ENCODE assay signal across 8 mouse cellular contexts in the genomic region with DNA sequence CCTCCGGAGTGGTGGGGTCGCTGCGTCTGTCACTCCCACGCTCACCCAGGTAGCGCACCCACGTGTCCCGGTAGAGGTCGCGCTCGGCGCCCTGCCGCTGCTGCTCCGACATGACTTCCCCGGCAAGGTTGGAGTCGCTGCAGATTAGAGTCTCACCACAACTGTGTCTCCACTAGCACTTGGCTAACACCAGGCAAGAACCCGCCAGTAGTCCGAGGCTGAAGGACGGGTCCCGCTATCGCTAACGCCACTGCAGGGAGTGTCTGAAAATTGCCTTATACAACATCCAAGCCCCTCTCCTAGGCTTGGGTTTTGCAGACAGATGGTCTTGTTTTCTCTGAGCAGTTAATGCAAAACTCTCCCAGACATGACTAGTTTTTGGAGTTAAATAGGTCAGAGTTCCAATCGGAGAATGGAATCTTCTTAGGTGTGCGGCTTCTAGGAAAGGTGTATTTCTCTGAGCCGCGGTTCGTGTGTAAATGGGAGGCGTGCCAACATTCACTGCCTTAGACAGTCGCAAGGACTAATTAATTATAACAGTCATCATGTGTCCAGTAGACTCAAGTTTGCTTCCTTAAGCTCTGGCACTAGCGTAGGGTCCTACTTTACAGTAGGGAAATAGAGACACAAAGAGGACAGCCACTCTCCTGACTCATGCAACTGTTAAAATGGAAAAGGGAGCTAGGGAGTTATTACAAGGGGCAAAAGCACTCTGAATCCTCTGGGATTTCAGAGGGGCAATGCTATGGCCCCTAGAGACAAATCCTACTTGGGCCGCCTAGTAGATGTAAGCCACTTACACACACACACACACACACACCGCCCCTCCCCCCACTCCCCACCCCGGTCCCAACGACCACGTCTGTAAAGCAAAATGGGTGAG. TPM values are rescaled to one million over a fixed set of nuclear protein-coding genes. Genes with fewer than 3 reads are reported as not detected.
A peak's percentile ranks its signal among the peaks of the same experiment; 100 is the strongest.
DNase-seq lines count a peak whose midpoint lies in the region; ATAC-seq and TF ChIP-seq lines count a peak whose summit lies in the region.

A gene (minus strand): TSS at position 275 of the 883 bp plus-strand sequence.

- no peak for ATAC-seq in limb, embryonic 14.5 days (ENCODE audit: low FRiP score, low read depth)
- ATAC-seq in midbrain, embryonic 14.5 days (ENCODE audit: low FRiP score, low TSS enrichment): no peak

- peak within 1 kb of the TSS; percentile 63 for H3K9ac ChIP-seq in limb, embryonic 14.5 days (ENCODE audit: low read depth, low read length, severe bottlenecking)
- H3K9ac ChIP-seq in midbrain, embryonic 14.5 days (replicated peaks; ENCODE audit: low read length): peak within 1 kb of the TSS; percentile 49

- no peaks in the 10 kb centered on the region for H3K27me3 ChIP-seq in kidney, adult 2 months (replicated peaks; ENCODE audit: control insufficient read depth, insufficient read depth, low read length)
- no peaks in the 10 kb centered on the region for H3K27me3 ChIP-seq in limb, embryonic 14.5 days (ENCODE audit: control insufficient read depth, insufficient read depth, low read length)
- no peaks in the 10 kb centered on the region for H3K27me3 ChIP-seq in midbrain, embryonic 14.5 days (ENCODE audit: control insufficient read depth, insufficient read depth, low read length)

- H3K4me1 ChIP-seq in kidney, adult 2 months (ENCODE audit: control insufficient read depth, insufficient read depth, low read length): peaks cover 10% of the 10 kb centered on the region
- peaks cover 16% of the 10 kb centered on the region for H3K4me1 ChIP-seq in limb, embryonic 14.5 days (ENCODE audit: control insufficient read depth, insufficient read depth, low read length)
- peaks cover 18% of the 10 kb centered on the region for H3K4me1 ChIP-seq in midbrain, embryonic 14.5 days (ENCODE audit: control insufficient read depth, insufficient read depth, low read length)

- no peaks in the 10 kb centered on the region for H3K9me3 ChIP-seq in limb, embryonic 14.5 days (ENCODE audit: control insufficient read depth, low read length)
- H3K9me3 ChIP-seq in midbrain, embryonic 14.5 days (ENCODE audit: control insufficient read depth, low read length): no peaks in the 10 kb centered on the region

- TF ChIP-seq CTCF in kidney, adult 2 months (conservative IDR thresholded peaks at IDR 0.05; ENCODE audit: insufficient read depth, insufficient read length, low read depth, low read length): no peak

- TF ChIP-seq POLR2A in kidney, adult 2 months (IDR thresholded peaks at IDR 0.05; ENCODE audit: low read depth, low read length): peak; percentile 6
- no peak for TF ChIP-seq POLR2A in limb, embryonic 14.5 days (IDR thresholded peaks at IDR 0.05; ENCODE audit: borderline replicate concordance, extremely low read depth, insufficient read depth, insufficient read length)

- H3K36me3 ChIP-seq in kidney, adult 2 months (ENCODE audit: control insufficient read depth, insufficient read depth, low read length): peaks cover 3% of the 10 kb centered on the region; the same call in 1 of the 2 replicates
- H3K36me3 ChIP-seq in limb, embryonic 14.5 days (ENCODE audit: control insufficient read depth, insufficient read depth, low read length): no peaks in the 10 kb centered on the region
- H3K36me3 ChIP-seq in midbrain, embryonic 14.5 days (ENCODE audit: control insufficient read depth, insufficient read depth, low read length): peaks cover 4% of the 10 kb centered on the region; the same call in 1 of the 2 replicates

- peak within 1 kb of the TSS; percentile 62 for H3K4me3 ChIP-seq in kidney, adult 2 months (ENCODE audit: insufficient read depth, low read depth, low read length)
- peak within 1 kb of the TSS; percentile 53 for H3K4me3 ChIP-seq in limb, embryonic 14.5 days (replicated peaks; ENCODE audit: low read length)
- peak within 1 kb of the TSS; percentile 44 for H3K4me3 ChIP-seq in midbrain, embryonic 14.5 days (replicated peaks; ENCODE audit: low read depth, low read length)

- DNase-seq in urinary bladder, adult 18-20 months (ENCODE audit: low spot score in 2 of 2): peak; percentile 26 to 50
- DNase-seq in urinary bladder, postnatal 10 days (ENCODE audit: low spot score): no peak
- peak; percentile 81 for DNase-seq in embryo, embryonic 11 days
- peak; percentile 64 for DNase-seq in heart, adult 8-10 months (ENCODE audit: low spot score)
- DNase-seq in kidney, adult 2 months: peak; percentile 77
- DNase-seq in limb, embryonic 14.5 days (ENCODE audit: low spot score): peak; percentile 31
- peak; percentile 76 for DNase-seq in midbrain, embryonic 14.5 days
- DNase-seq in spleen, postnatal 14 days (ENCODE audit: low spot score in 2 of 2): peak; percentile 35 to 49

- peak within 1 kb of the TSS; percentile 77 for H3K27ac ChIP-seq in kidney, adult 2 months (ENCODE audit: insufficient read depth, low read depth, low read length)
- peak within 1 kb of the TSS; percentile 80 for H3K27ac ChIP-seq in limb, embryonic 14.5 days (replicated peaks; ENCODE audit: low read depth, low read length)
- peak within 1 kb of the TSS; percentile 89 for H3K27ac ChIP-seq in midbrain, embryonic 14.5 days (replicated peaks; ENCODE audit: low read depth, low read length)

- peak within 1 kb of the TSS; percentile 69 for H3K4me2 ChIP-seq in limb, embryonic 14.5 days (replicated peaks; ENCODE audit: low read depth, low read length, severe bottlenecking)
- H3K4me2 ChIP-seq in midbrain, embryonic 14.5 days (ENCODE audit: low read length): peak within 1 kb of the TSS; percentile 77

- 3% methylated on average over 33 of the region's 34 CpGs for WGBS in kidney, adult 2 months
- 6% methylated on average over 31 of the region's 34 CpGs for WGBS in limb, embryonic 14.5 days
- WGBS in midbrain, embryonic 14.5 days: 7% methylated on average over 34 of the region's 34 CpGs

RNA-seq across cellular contexts. Expression of the gene that starts here (rescaled TPM):
- 100 to 1,000 TPM; 128 to 167 (median 148) TPM for total RNA-seq in heart, adult 8-10 months (2022)
- 30.1 and 31.2 TPM in 2 replicates for polyA plus RNA-seq in kidney, adult 2 months (2012; rRNA removed)
- polyA plus RNA-seq in limb, embryonic 14.5 days (2012; rRNA removed): 4.7 and 5.9 TPM in 2 replicates
- 5.3 and 5.9 TPM in 2 replicates for polyA plus RNA-seq in limb, embryonic 14.5 days (2014; fragmentation: Nextera tagmentation; extraction: Ambion mirVana)
- polyA plus RNA-seq in midbrain, embryonic 14.5 days (2014; fragmentation: Nextera tagmentation; extraction: Ambion mirVana): 7.6 and 9.1 TPM in 2 replicates
